Mouse (Mus musculus) hindbrain, embryonic 14.5 days (tissue): Measurements from ENCODE around the gene Fgfr2. TPM values are rescaled to one million over a fixed set of nuclear protein-coding genes. Genes with fewer than 3 reads are reported as not detected.
A peak's percentile ranks its signal among the peaks of the same experiment; 100 is the strongest.

Source experiments
- ATAC-seq: fragments of 200-750 bp; cut with Nextera tagmentation; 2 replicates; pipeline ENCODE4 v1.8.0; 2017; ENCODE audit warnings: moderate number of reproducible peaks, mild to moderate bottlenecking, moderate TSS enrichment, moderate library complexity; ENCODE audit not compliant: low FRiP score
- DNase-seq: peaks from one replicate; pipeline ENCODE4 v3.0.0-alpha.2; 2015; ENCODE audit warnings: low spot score
- H3K27ac ChIP-seq: fragments of 300-500 bp; sonication (generic); 2 replicates; pipeline ENCODE4 v1.5.1; 2014; ENCODE audit warnings: mild to moderate bottlenecking, moderate library complexity
- H3K27me3 ChIP-seq: fragments of 300-500 bp; sonication (generic); 2 replicates; pipeline ENCODE4 v1.6.1; 2014; ENCODE audit warnings: mild to moderate bottlenecking, low read length, mixed read lengths; ENCODE audit not compliant: control insufficient read depth, insufficient read depth
- H3K36me3 ChIP-seq: fragments of 300-500 bp; sonication (generic); replicated peaks from 2 replicates; pipeline ENCODE4 v1.6.1; 2014; ENCODE audit not compliant: control insufficient read depth, insufficient read depth
- H3K4me1 ChIP-seq: fragments of 300-500 bp; sonication (generic); replicated peaks from 2 replicates; pipeline ENCODE4 v1.6.1; 2014; ENCODE audit warnings: antibody characterized with exemption, low read length, mixed read lengths; ENCODE audit not compliant: control insufficient read depth, insufficient read depth
- H3K4me2 ChIP-seq: fragments of 300-500 bp; sonication (generic); replicated peaks from 2 replicates; pipeline ENCODE4 v1.6.1; 2014; ENCODE audit warnings: mild to moderate bottlenecking, moderate library complexity
- H3K4me3 ChIP-seq: fragments of 300-500 bp; sonication (generic); replicated peaks from 2 replicates; pipeline ENCODE4 v1.5.1; 2014; ENCODE audit warnings: mild to moderate bottlenecking, low read length
- H3K9ac ChIP-seq: fragments of 300-500 bp; sonication (generic); 2 replicates; pipeline ENCODE4 v1.6.1; 2014
- H3K9me3 ChIP-seq: fragments of 300-500 bp; sonication (generic); 2 replicates; pipeline ENCODE4 v1.6.1; 2016; ENCODE audit warnings: low read length; ENCODE audit not compliant: control insufficient read depth
- WGBS: fragments of 180-500 bp; shearing (Covaris S2); extraction: QIAGEN DNeasy Blood & Tissue Kit; methylation state at CpG from one replicate; pipeline ENCODE4 v1.1.7; 2014; 5-methylcytosine and 5-hydroxymethylcytosine counted together
- polyA plus RNA-seq: library from polyadenylated mRNA; unstranded; fragments of >200 nt; fragmentation: Nextera tagmentation; extraction: Ambion mirVana; gene quantifications from 2 replicates; pipeline ENCODE4 v1.2.1, GENCODE M21; 2014

Fgfr2 gene
- polyA plus RNA-seq, 1 experiment from 2014 or later: 43.5 TPM

- Histone ChIP-seq H3K9ac (no peak overlapping the region), H3K4me3 (no peak overlapping the region), H3K27ac (no peak overlapping the region), H3K9me3 (no peaks in the 10 kb centered on the region), H3K4me1 (no peaks in the 10 kb centered on the region), H3K36me3 (no peaks in the 10 kb centered on the region), H3K4me2 (no peak overlapping the region), H3K27me3 (no peaks in the 10 kb centered on the region)
- DNase-seq (no peak), ATAC-seq (no peak)
- WGBS: 81% methylated on average over 5 of the region's 5 CpGs
Observed at GRCm38 (mm10) chr7:132702492-132703070, 420.6 kb downstream of the Fgfr2 start.

- H3K27me3 ChIP-seq: no peaks in the 10 kb centered on the region
- H3K4me3 ChIP-seq: no peak overlapping the region
- no peak overlapping the region for H3K4me2 ChIP-seq
- H3K27ac ChIP-seq: no peak overlapping the region
- no peaks in the 10 kb centered on the region for H3K36me3 ChIP-seq
- ATAC-seq: no peak
- H3K9me3 ChIP-seq: no peaks in the 10 kb centered on the region
- 86% methylated on average over 3 of the region's 3 CpGs for WGBS
- H3K4me1 ChIP-seq: no peaks in the 10 kb centered on the region
- H3K9ac ChIP-seq: no peak overlapping the region
- DNase-seq: no peak
Observed at GRCm38 (mm10) chr7:132702024-132702423, 421.1 kb downstream of the Fgfr2 start.

- Histone ChIP-seq H3K9ac (no peak overlapping the region), H3K9me3 (no peaks in the 10 kb centered on the region), H3K36me3 (no peaks in the 10 kb centered on the region), H3K4me2 (no peak overlapping the region), H3K4me3 (no peak overlapping the region), H3K4me1 (no peaks in the 10 kb centered on the region), H3K27me3 (no peaks in the 10 kb centered on the region), H3K27ac (no peak overlapping the region)
- DNase-seq (no peak), ATAC-seq (no peak)
- WGBS: 95% methylated on average over 3 of the region's 3 CpGs
Observed at GRCm38 (mm10) chr7:132701412-132701811, 421.7 kb downstream of the Fgfr2 start.

- DNase-seq (no peak), ATAC-seq (no peak)
- Histone ChIP-seq H3K27me3 (no peaks in the 10 kb centered on the region), H3K4me3 (no peak overlapping the region), H3K27ac (no peak overlapping the region), H3K9ac (no peak overlapping the region), H3K9me3 (no peaks in the 10 kb centered on the region), H3K4me1 (no peaks in the 10 kb centered on the region), H3K4me2 (no peak overlapping the region), H3K36me3 (no peaks in the 10 kb centered on the region)
- 84% methylated on average over 4 of the region's 4 CpGs for WGBS
Observed at GRCm38 (mm10) chr7:132700107-132700506, 423.0 kb downstream of the Fgfr2 start.

- Histone ChIP-seq H3K36me3 (no peaks in the 10 kb centered on the region), H3K9ac (no peak overlapping the region), H3K9me3 (no peaks in the 10 kb centered on the region), H3K27ac (no peak overlapping the region), H3K27me3 (no peaks in the 10 kb centered on the region), H3K4me1 (no peaks in the 10 kb centered on the region), H3K4me3 (no peak overlapping the region), H3K4me2 (no peak overlapping the region)
- no peak for ATAC-seq
- no peak for DNase-seq
Observed at GRCm38 (mm10) chr7:132699639-132700038, 423.5 kb downstream of the Fgfr2 start.

- ATAC-seq (no peak), DNase-seq (no peak)
- no peaks in the 10 kb centered on the region for H3K27me3 ChIP-seq
- no peaks in the 10 kb centered on the region for H3K36me3 ChIP-seq
- no peak overlapping the region for H3K4me2 ChIP-seq
- WGBS: 71% methylated on average over 4 of the region's 4 CpGs
- H3K4me3 ChIP-seq: no peak overlapping the region
- H3K4me1 ChIP-seq: no peaks in the 10 kb centered on the region
- no peak overlapping the region for H3K9ac ChIP-seq
- H3K27ac ChIP-seq: no peak overlapping the region
- H3K9me3 ChIP-seq: no peaks in the 10 kb centered on the region
Observed at GRCm38 (mm10) chr7:132699165-132699564, 424.0 kb downstream of the Fgfr2 start.

- no peak overlapping the region for H3K4me3 ChIP-seq
- no peak for DNase-seq
- no peak overlapping the region for H3K27ac ChIP-seq
- H3K9me3 ChIP-seq: no peaks in the 10 kb centered on the region
- ATAC-seq: no peak
- no peaks in the 10 kb centered on the region for H3K36me3 ChIP-seq
- H3K9ac ChIP-seq: no peak overlapping the region
- no peaks in the 10 kb centered on the region for H3K4me1 ChIP-seq
- no peak overlapping the region for H3K4me2 ChIP-seq
- H3K27me3 ChIP-seq: no peaks in the 10 kb centered on the region
- WGBS: 94% methylated on average over 4 of the region's 4 CpGs
Observed at GRCm38 (mm10) chr7:132698737-132699136, 424.4 kb downstream of the Fgfr2 start.

GRCm38 (mm10) chr7:132697258-132697796, 425.8 kb downstream of the Fgfr2 start:
- 71% methylated on average over 8 of the region's 8 CpGs for WGBS
- Histone ChIP-seq H3K9ac (no peak overlapping the region), H3K9me3 (no peaks in the 10 kb centered on the region), H3K4me1 (no peaks in the 10 kb centered on the region), H3K27me3 (no peaks in the 10 kb centered on the region), H3K4me3 (no peak overlapping the region), H3K36me3 (no peaks in the 10 kb centered on the region), H3K4me2 (no peak overlapping the region), H3K27ac (no peak overlapping the region)
- ATAC-seq (no peak), DNase-seq (no peak)

- Histone ChIP-seq H3K9ac (no peak overlapping the region), H3K27ac (no peak overlapping the region), H3K36me3 (no peaks in the 10 kb centered on the region), H3K27me3 (no peaks in the 10 kb centered on the region), H3K4me1 (0 out of 2 replicates have a peak, but pooled peaks cover 1% of the 10 kb centered on the region), H3K4me2 (no peak overlapping the region), H3K9me3 (no peaks in the 10 kb centered on the region), H3K4me3 (no peak overlapping the region)
- DNase-seq (no peak), ATAC-seq (no peak)
- WGBS: 100% methylated on average over 2 of the region's 2 CpGs
Observed at GRCm38 (mm10) chr7:132693561-132693960, 429.6 kb downstream of the Fgfr2 start.

- no peaks in the 10 kb centered on the region for H3K9me3 ChIP-seq
- no peak overlapping the region for H3K9ac ChIP-seq
- H3K4me3 ChIP-seq: no peak overlapping the region
- no peak overlapping the region for H3K27ac ChIP-seq
- ATAC-seq: peak; percentile 40; the same call in 1 of the 2 replicates
- no peak for DNase-seq
- no peak overlapping the region for H3K4me2 ChIP-seq
- WGBS: 73% methylated on average over 9 of the region's 9 CpGs
- 0 out of 2 replicates have a peak, but pooled peaks cover 10% of the 10 kb centered on the region for H3K4me1 ChIP-seq
- H3K27me3 ChIP-seq: no peaks in the 10 kb centered on the region
- no peaks in the 10 kb centered on the region for H3K36me3 ChIP-seq
Observed at GRCm38 (mm10) chr7:132692719-132693118, 430.4 kb downstream of the Fgfr2 start.
